Mouse (Mus musculus): ENCODE measurements around the gene Gna15. TPM values are rescaled to one million over a fixed set of nuclear protein-coding genes. Genes with fewer than 3 reads are reported as not detected.

The Gna15 gene
- polyA plus RNA-seq, 1 experiment: not detected

DNA sequence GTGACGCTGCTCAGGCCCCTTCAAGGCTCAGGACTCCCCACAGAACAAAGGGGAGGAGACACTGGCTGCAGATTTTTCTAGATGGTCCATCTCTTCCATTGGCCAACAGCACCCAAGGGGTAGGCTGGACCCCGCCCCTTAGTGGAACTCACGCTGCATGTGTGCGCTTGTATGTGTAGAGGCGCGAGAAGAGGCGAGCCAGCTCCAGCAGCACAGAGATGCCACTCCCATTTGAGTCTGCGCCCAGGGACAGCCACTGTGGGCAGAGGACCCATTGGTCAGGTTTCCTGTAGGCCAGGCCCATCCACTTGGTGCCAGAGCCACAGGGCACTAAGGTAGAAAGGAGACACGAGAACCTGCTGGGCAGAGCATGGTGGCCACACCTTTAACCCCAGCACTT lies 33.0 kb downstream of the Gna15 start:
- H3K4me2 ChIP-seq (ENCODE audit: low read depth): no peak overlapping the region
- no peak overlapping the region for H3ac ChIP-seq (ENCODE audit: control insufficient read depth, insufficient read length)
- H3K79me2 ChIP-seq (ENCODE audit: control insufficient read depth, insufficient read depth): peaks cover 23% of the 10 kb centered on the region
- H3K4me3 ChIP-seq: no peak overlapping the region
- H3K27me3 ChIP-seq (ENCODE audit: control insufficient read depth, insufficient read depth, insufficient read length): no peaks in the 10 kb centered on the region
- peaks cover 10% of the 10 kb centered on the region for H3K36me3 ChIP-seq (ENCODE audit: control insufficient read depth, insufficient read depth)
- no peak for TF ChIP-seq MAX (IDR thresholded peaks at IDR 0.05; ENCODE audit: low read depth)
- TF ChIP-seq REST (IDR thresholded peaks at IDR 0.05; ENCODE audit: insufficient read depth, insufficient read length): no peak
- TF ChIP-seq USF1 (IDR thresholded peaks at IDR 0.05; ENCODE audit: low read depth): no peak
- no peak for TF ChIP-seq SRF (IDR thresholded peaks at IDR 0.05; ENCODE audit: control insufficient read depth, insufficient read length, low read depth)
- TF ChIP-seq POLR2A (IDR thresholded peaks at IDR 0.05; ENCODE audit: insufficient read length, low read depth): no peak

DNA sequence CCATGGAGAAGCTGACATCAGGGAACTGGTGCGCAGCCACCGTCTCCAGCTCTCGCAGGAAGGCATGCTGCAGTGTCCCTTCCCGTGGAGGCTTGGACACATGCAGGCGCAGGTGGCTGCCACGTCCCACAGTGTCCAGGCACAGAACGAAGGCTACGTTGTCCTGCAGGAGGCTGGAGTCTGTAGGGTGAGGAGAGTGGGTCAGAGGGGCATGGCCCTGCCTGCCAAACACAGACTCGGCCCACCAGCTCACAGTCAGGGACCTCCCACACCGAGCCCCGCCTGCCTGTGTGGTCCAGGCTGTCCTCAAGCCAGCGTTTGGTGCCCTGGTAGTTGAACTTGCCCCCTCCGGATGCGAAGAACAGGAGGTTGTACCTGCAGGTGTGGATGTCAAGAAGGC lies 34.1 kb downstream of the Gna15 start:
- Histone ChIP-seq H3K36me3 (ENCODE audit: control insufficient read depth, insufficient read depth) (peaks cover 10% of the 10 kb centered on the region), H3K79me2 (ENCODE audit: control insufficient read depth, insufficient read depth) (peaks cover 14% of the 10 kb centered on the region), H3K27me3 (ENCODE audit: control insufficient read depth, insufficient read depth, insufficient read length) (no peaks in the 10 kb centered on the region), H3K4me3 (no peak overlapping the region), H3ac (ENCODE audit: control insufficient read depth, insufficient read length) (no peak overlapping the region), H3K4me2 (ENCODE audit: low read depth) (no peak overlapping the region)
- peak; percentile 34 for TF ChIP-seq POLR2A (IDR thresholded peaks at IDR 0.05; ENCODE audit: insufficient read length, low read depth)
- TF ChIP-seq E2F4 (IDR thresholded peaks at IDR 0.05; ENCODE audit: insufficient read depth): no peak
- no peak for TF ChIP-seq REST (IDR thresholded peaks at IDR 0.05; ENCODE audit: insufficient read depth, insufficient read length)
- TF ChIP-seq MYOD1 (IDR thresholded peaks at IDR 0.05; ENCODE audit: control insufficient read depth in 1 of 3, insufficient read length in 2 of 3, low read depth in 2 of 3): no peak

DNA sequence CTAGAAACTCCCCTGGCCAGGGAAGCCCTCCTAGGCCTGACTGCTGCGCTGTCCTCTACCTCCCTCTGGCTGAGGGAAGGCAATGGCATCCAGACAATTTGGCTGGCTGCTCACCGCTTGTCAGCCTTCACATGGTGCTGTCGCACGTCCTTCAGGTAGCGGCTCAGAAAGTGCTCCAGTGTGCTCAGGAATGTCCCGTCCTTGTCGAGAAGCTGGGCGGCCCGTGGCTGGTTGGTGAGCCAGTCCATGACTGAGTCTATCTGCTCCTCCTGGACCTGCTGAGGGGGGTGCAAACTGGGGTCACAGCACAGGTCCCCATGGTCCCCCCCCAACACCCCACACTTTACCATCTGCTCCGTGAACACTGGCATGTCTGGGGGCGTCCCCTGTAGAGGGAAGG lies 35.9 kb downstream of the Gna15 start:
- TF ChIP-seq REST (IDR thresholded peaks at IDR 0.05; ENCODE audit: insufficient read depth, insufficient read length): no peak
- no peak for TF ChIP-seq TCF3 (IDR thresholded peaks at IDR 0.05; ENCODE audit: insufficient read length, low read depth)
- no peak for TF ChIP-seq MAX (IDR thresholded peaks at IDR 0.05; ENCODE audit: low read depth)
- TF ChIP-seq E2F4 (IDR thresholded peaks at IDR 0.05; ENCODE audit: insufficient read depth): no peak
- TF ChIP-seq POLR2AphosphoS2 (IDR thresholded peaks at IDR 0.05; ENCODE audit: insufficient read length, low read depth): no peak
- TF ChIP-seq SRF (IDR thresholded peaks at IDR 0.05; ENCODE audit: control insufficient read depth, insufficient read length, low read depth): no peak
- TF ChIP-seq TCF12 (IDR thresholded peaks at IDR 0.05; ENCODE audit: insufficient read depth, poor library complexity, severe bottlenecking): no peak
- TF ChIP-seq USF1 (IDR thresholded peaks at IDR 0.05; ENCODE audit: low read depth): no peak
- TF ChIP-seq MYOG (IDR thresholded peaks at IDR 0.05; ENCODE audit: control insufficient read depth in 1 of 3, insufficient read depth in 1 of 3, insufficient read length in 2 of 3, low read depth in 2 of 3): no peak
- TF ChIP-seq MYOD1 (IDR thresholded peaks at IDR 0.05; ENCODE audit: control insufficient read depth in 1 of 3, insufficient read length in 2 of 3, low read depth in 2 of 3): no peak
- TF ChIP-seq POLR2A (IDR thresholded peaks at IDR 0.05; ENCODE audit: insufficient read length, low read depth): no peak
- no peak for TF ChIP-seq CEBPB (IDR thresholded peaks at IDR 0.05; ENCODE audit: insufficient read depth, poor library complexity, severe bottlenecking)
- no peak overlapping the region for H3K4me3 ChIP-seq
- peaks cover 10% of the 10 kb centered on the region for H3K36me3 ChIP-seq (ENCODE audit: control insufficient read depth, insufficient read depth)
- H3ac ChIP-seq (ENCODE audit: control insufficient read depth, insufficient read length): no peak overlapping the region
- no peaks in the 10 kb centered on the region for H3K27me3 ChIP-seq (ENCODE audit: control insufficient read depth, insufficient read depth, insufficient read length)
- H3K79me2 ChIP-seq (ENCODE audit: control insufficient read depth, insufficient read depth): no peaks in the 10 kb centered on the region
- H3K4me2 ChIP-seq (ENCODE audit: low read depth): no peak overlapping the region

DNA sequence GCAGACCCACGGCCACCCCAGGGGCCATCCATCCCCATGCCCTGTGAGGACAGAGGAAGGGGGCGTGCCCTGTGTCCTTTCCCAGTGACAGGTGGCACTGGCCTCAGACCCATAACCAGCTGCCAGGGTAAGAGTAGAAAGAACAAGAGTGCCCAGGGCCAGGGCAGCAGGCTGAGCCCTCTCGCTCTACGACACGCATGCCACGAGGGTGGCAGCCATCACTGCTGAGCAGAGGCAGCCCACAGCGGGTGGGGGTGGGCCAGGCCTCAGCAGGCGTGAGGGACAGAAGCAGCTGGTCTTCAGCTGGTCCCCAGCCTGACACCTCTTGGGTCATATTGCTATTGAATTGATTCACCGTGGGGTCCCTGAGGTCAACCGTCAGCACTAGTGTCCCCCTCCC lies 37.5 kb downstream of the Gna15 start:
- H3K4me3 ChIP-seq: no peak overlapping the region

DNA sequence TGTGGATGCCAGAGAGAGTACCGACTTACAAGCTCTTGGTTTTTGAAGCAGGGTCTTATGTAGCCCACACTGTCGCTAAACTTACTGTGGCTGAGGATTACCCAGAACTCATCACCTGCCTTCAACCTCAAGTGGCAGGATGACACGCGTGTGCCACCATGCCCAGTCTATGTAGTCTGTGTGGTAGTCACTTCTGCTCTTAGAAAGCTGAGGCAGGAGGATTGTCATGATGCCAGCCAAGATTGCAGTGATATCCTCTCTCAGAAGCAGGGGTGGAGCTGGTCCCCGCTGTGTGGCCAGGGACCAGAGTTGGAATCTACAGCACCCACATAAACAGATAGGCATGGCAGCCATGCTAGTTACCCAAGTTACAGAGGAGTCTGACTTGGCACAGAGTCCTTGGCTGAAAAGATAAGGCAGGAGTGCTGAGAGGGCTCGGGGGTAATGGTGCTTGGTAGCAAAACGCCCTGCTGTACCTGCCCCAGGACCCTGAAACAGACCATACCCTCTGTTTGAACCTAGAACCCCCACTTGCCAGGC lies 38.5 kb downstream of the Gna15 start:
- Histone ChIP-seq H3K27me3 (ENCODE audit: control insufficient read depth, insufficient read depth, insufficient read length) (peaks cover 14% of the 10 kb centered on the region), H3K36me3 (ENCODE audit: control insufficient read depth, insufficient read depth) (no peaks in the 10 kb centered on the region), H3ac (ENCODE audit: control insufficient read depth, insufficient read length) (no peak overlapping the region), H3K4me3 (no peak overlapping the region), H3K4me2 (ENCODE audit: low read depth) (no peak overlapping the region), H3K79me2 (ENCODE audit: control insufficient read depth, insufficient read depth) (no peaks in the 10 kb centered on the region)
- no peak for TF ChIP-seq POLR2A (IDR thresholded peaks at IDR 0.05; ENCODE audit: insufficient read length, low read depth)

More for the DNA sequence above, 37.5 kb downstream of the Gna15 start:
- no peak overlapping the region for H3ac ChIP-seq (ENCODE audit: control insufficient read depth, insufficient read length)
- TF ChIP-seq POLR2AphosphoS2 (IDR thresholded peaks at IDR 0.05; ENCODE audit: insufficient read length, low read depth) (no peak), MYOG (IDR thresholded peaks at IDR 0.05; ENCODE audit: control insufficient read depth in 1 of 3, insufficient read depth in 1 of 3, insufficient read length in 2 of 3, low read depth in 2 of 3) (peak in 2 of 3 experiments; percentile 58 to 72), E2F4 (IDR thresholded peaks at IDR 0.05; ENCODE audit: insufficient read depth) (no peak), TCF12 (IDR thresholded peaks at IDR 0.05; ENCODE audit: insufficient read depth, poor library complexity, severe bottlenecking) (no peak), POLR2A (IDR thresholded peaks at IDR 0.05; ENCODE audit: insufficient read length, low read depth) (no peak), MAX (IDR thresholded peaks at IDR 0.05; ENCODE audit: low read depth) (no peak), REST (IDR thresholded peaks at IDR 0.05; ENCODE audit: insufficient read depth, insufficient read length) (no peak), MYOD1 (IDR thresholded peaks at IDR 0.05; ENCODE audit: control insufficient read depth in 1 of 3, insufficient read length in 2 of 3, low read depth in 2 of 3) (peak in 2 of 3 experiments; percentile 81 to 87), TCF3 (IDR thresholded peaks at IDR 0.05; ENCODE audit: insufficient read length, low read depth) (peak; percentile 39), USF1 (IDR thresholded peaks at IDR 0.05; ENCODE audit: low read depth) (no peak), CEBPB (IDR thresholded peaks at IDR 0.05; ENCODE audit: insufficient read depth, poor library complexity, severe bottlenecking) (no peak), SRF (IDR thresholded peaks at IDR 0.05; ENCODE audit: control insufficient read depth, insufficient read length, low read depth) (no peak)
- H3K27me3 ChIP-seq (ENCODE audit: control insufficient read depth, insufficient read depth, insufficient read length): peaks cover 10% of the 10 kb centered on the region
- H3K4me2 ChIP-seq (ENCODE audit: low read depth): no peak overlapping the region
- no peaks in the 10 kb centered on the region for H3K36me3 ChIP-seq (ENCODE audit: control insufficient read depth, insufficient read depth)
- H3K79me2 ChIP-seq (ENCODE audit: control insufficient read depth, insufficient read depth): no peaks in the 10 kb centered on the region

Measured in myocyte (in vitro differentiated cells).